ENCODE assay signal across 8 mouse cellular contexts in genomic region chr19:25674056-25674420, GRCm38 (mm10). TPM values are rescaled to one million over a fixed set of nuclear protein-coding genes. Genes with fewer than 3 reads are reported as not detected.
DNase-seq lines count a peak whose midpoint lies in the region; ATAC-seq and TF ChIP-seq lines count a peak whose summit lies in the region.

No protein-coding gene starts in this region.

- DNase-seq in liver, adult 2 months (ENCODE audit: extremely low read depth, low read depth, low spot score), result no peak
- no peak for DNase-seq in liver
- no peak for DNase-seq in forebrain, embryonic 10.5 days (ENCODE audit: extremely low spot score, low spot score)
- DNase-seq in limb, embryonic 10.5 days (ENCODE audit: low spot score), result peak; percentile 40
- no peak for DNase-seq in thymus, postnatal 14 days
- DNase-seq in frontal cortex, adult 2 months (ENCODE audit: extremely low spot score in 1 of 2, low spot score in 1 of 2), result no peak
- no peak for DNase-seq in gastrocnemius, adult 8-10 months (ENCODE audit: low spot score in 2 of 2)

- H3K4me3 ChIP-seq in liver, adult 2 months (ENCODE audit: insufficient read depth, low read depth, low read length), result peak overlapping the region; percentile 30; the same call in 1 of the 2 replicates
- peak overlapping the region; percentile 60 for H3K4me3 ChIP-seq in forebrain, embryonic 10.5 days
- H3K4me3 ChIP-seq in limb, embryonic 10.5 days, result peak overlapping the region; percentile 55
- H3K4me3 ChIP-seq in neural tube, embryonic 13.5 days, result peak overlapping the region; percentile 36

- no peak overlapping the region for H3K9ac ChIP-seq in liver, adult 2 months (ENCODE audit: low read depth, low read length)
- H3K9ac ChIP-seq in neural tube, embryonic 13.5 days, result no peak overlapping the region

- H3K9me3 ChIP-seq in forebrain, embryonic 10.5 days, result no peaks in the 10 kb centered on the region
- no peaks in the 10 kb centered on the region for H3K9me3 ChIP-seq in limb, embryonic 10.5 days (replicated peaks)
- no peaks in the 10 kb centered on the region for H3K9me3 ChIP-seq in neural tube, embryonic 13.5 days

- no peaks in the 10 kb centered on the region for H3K36me3 ChIP-seq in liver, adult 2 months (ENCODE audit: control insufficient read depth, insufficient read depth, low read length)
- no peaks in the 10 kb centered on the region for H3K36me3 ChIP-seq in forebrain, embryonic 10.5 days (replicated peaks)
- no peaks in the 10 kb centered on the region for H3K36me3 ChIP-seq in limb, embryonic 10.5 days
- H3K36me3 ChIP-seq in neural tube, embryonic 13.5 days, result no peaks in the 10 kb centered on the region

- no peak for ATAC-seq in neural tube, embryonic 13.5 days (ENCODE audit: low read depth)

- H3K27ac ChIP-seq in liver, adult 2 months (replicated peaks; ENCODE audit: insufficient read depth, low read depth, low read length), result no peak overlapping the region
- H3K27ac ChIP-seq in forebrain, embryonic 10.5 days, result no peak overlapping the region
- H3K27ac ChIP-seq in limb, embryonic 10.5 days, result no peak overlapping the region
- H3K27ac ChIP-seq in neural tube, embryonic 13.5 days (replicated peaks), result no peak overlapping the region

- WGBS in liver, adult 2 months, result 5% methylated on average over 15 of the region's 15 CpGs
- 1% methylated on average over 15 of the region's 15 CpGs for WGBS in forebrain, embryonic 10.5 days
- WGBS in limb, embryonic 10.5 days, result 2% methylated on average over 15 of the region's 15 CpGs
- WGBS in neural tube, embryonic 13.5 days, result under 1% methylated on average over 15 of the region's 15 CpGs

- H3K79me2 ChIP-seq in liver, adult 2 months (ENCODE audit: control insufficient read depth, insufficient read depth, low read length), result no peaks in the 10 kb centered on the region

- no peak for TF ChIP-seq POLR2A in liver, adult 2 months (IDR thresholded peaks at IDR 0.05; ENCODE audit: extremely low read depth, insufficient read depth, low read length)

- H3K4me2 ChIP-seq in neural tube, embryonic 13.5 days, result peak overlapping the region; percentile 61

- H3K27me3 ChIP-seq in liver, adult 2 months (ENCODE audit: control insufficient read depth, insufficient read depth, low read length), result peaks cover 9% of the 10 kb centered on the region
- H3K27me3 ChIP-seq in forebrain, embryonic 10.5 days (ENCODE audit: poor library complexity, severe bottlenecking), result peaks cover 100% of the 10 kb centered on the region
- peaks cover 94% of the 10 kb centered on the region for H3K27me3 ChIP-seq in limb, embryonic 10.5 days (ENCODE audit: low read depth, poor library complexity, severe bottlenecking)
- peaks cover 100% of the 10 kb centered on the region for H3K27me3 ChIP-seq in neural tube, embryonic 13.5 days

- TF ChIP-seq CTCF in liver, adult 2 months (IDR thresholded peaks at IDR 0.05; ENCODE audit: low read depth, low read length), result no peak

- H3K4me1 ChIP-seq in liver, adult 2 months (ENCODE audit: control insufficient read depth, insufficient read depth, low read length), result peaks cover 4% of the 10 kb centered on the region; the same call in 1 of the 2 replicates
- peaks cover 43% of the 10 kb centered on the region for H3K4me1 ChIP-seq in forebrain, embryonic 10.5 days
- peaks cover 32% of the 10 kb centered on the region for H3K4me1 ChIP-seq in limb, embryonic 10.5 days
- H3K4me1 ChIP-seq in neural tube, embryonic 13.5 days (replicated peaks), result peaks cover 24% of the 10 kb centered on the region

RNA-seq across cellular contexts. Expression of gene Dmrt2, which starts 1.8 kb away (rescaled TPM):
- total RNA-seq in liver, adult 2 months (2014; rRNA removed), result 0.47 and 0.74 TPM in 2 replicates
- 0.31 and 0.42 TPM in 2 replicates for polyA plus RNA-seq in liver, adult 2 months (2012; rRNA removed)
- polyA plus RNA-seq in forebrain, embryonic 10.5 days (2016; fragmentation: Nextera tagmentation; extraction: Ambion mirVana), result 0.06 and 0.39 TPM in 2 replicates
- 2.6 and 5.6 TPM in 2 replicates for polyA plus RNA-seq in limb, embryonic 10.5 days (2016; fragmentation: Nextera tagmentation; extraction: Ambion mirVana)
- 0.33 and 2.8 TPM in 2 replicates for polyA plus RNA-seq in neural tube, embryonic 13.5 days (2015; fragmentation: Nextera tagmentation; extraction: Ambion mirVana)
- 1.1 and 1.3 TPM in 2 replicates for polyA plus RNA-seq in frontal cortex, adult 2 months (2012; rRNA removed)
- total RNA-seq in gastrocnemius, adult 8-10 months (2022), result 1 to 10 TPM; 5.6 to 5.9 (median 5.6) TPM
